Mouse (Mus musculus) neural tube, embryonic 12.5 days (tissue): Measurements from ENCODE around the gene Olfr150. TPM values are rescaled to one million over a fixed set of nuclear protein-coding genes. Genes with fewer than 3 reads are reported as not detected.
"Not testable (repeated sequence)": the region's sequence is repeated elsewhere in the genome, so short reads cannot be mapped to it uniquely, and the experiment has no call there.

ENCODE experiments used
- ATAC-seq: fragments of 200-750 bp; cut with Nextera tagmentation; 2 replicates; pipeline ENCODE4 v1.8.0; 2017; ENCODE audit warnings: low read depth, mild to moderate bottlenecking, moderate TSS enrichment, moderate library complexity; ENCODE audit not compliant: low FRiP score
- H3K27ac ChIP-seq: fragments of 300-500 bp; sonication (generic); 2 replicates; pipeline ENCODE4 v1.5.1; 2016
- H3K27me3 ChIP-seq: fragments of 300-500 bp; sonication (generic); replicated peaks from 2 replicates; pipeline ENCODE4 v1.6.1; 2016; ENCODE audit warnings: mild to moderate bottlenecking
- H3K36me3 ChIP-seq: fragments of 300-500 bp; sonication (generic); 2 replicates; pipeline ENCODE4 v1.6.1; 2016; ENCODE audit warnings: mild to moderate bottlenecking
- H3K4me1 ChIP-seq: fragments of 300-500 bp; sonication (generic); 2 replicates; pipeline ENCODE4 v1.6.1; 2016
- H3K4me2 ChIP-seq: fragments of 300-500 bp; sonication (generic); replicated peaks from 2 replicates; pipeline ENCODE4 v1.6.1; 2016; ENCODE audit warnings: mild to moderate bottlenecking
- H3K4me3 ChIP-seq: fragments of 300-500 bp; sonication (generic); 2 replicates; pipeline ENCODE4 v1.5.1; 2016
- H3K9ac ChIP-seq: fragments of 300-500 bp; sonication (generic); 2 replicates; pipeline ENCODE4 v1.6.1; 2016; ENCODE audit warnings: mild to moderate bottlenecking
- H3K9me3 ChIP-seq: fragments of 300-500 bp; sonication (generic); 2 replicates; pipeline ENCODE4 v1.6.1; 2016; ENCODE audit warnings: mild to moderate bottlenecking
- WGBS: fragments of 180-500 bp; shearing (Covaris S2); methylation state at CpG from one replicate; pipeline ENCODE4 v1.1.7; 2016; 5-methylcytosine and 5-hydroxymethylcytosine counted together
- polyA plus RNA-seq: library from polyadenylated mRNA; unstranded; fragments of >200 nt; fragmentation: Nextera tagmentation; extraction: Ambion mirVana; gene quantifications from 2 replicates; pipeline ENCODE4 v1.2.1, GENCODE M21; 2016

Gene Olfr150
- not detected in 2 replicates for polyA plus RNA-seq

GRCm38 (mm10) chr9:39730678-39731077 lies at the start of gene Olfr150:
Gene Olfr150 (plus strand): TSS chr9:39730978.
- Histone ChIP-seq H3K4me2 (no peak within 1 kb of the TSS), H3K27ac (no peak within 1 kb of the TSS), H3K4me3 (no peak within 1 kb of the TSS), H3K27me3 (no peaks in the 10 kb centered on the region), H3K9ac (no peak within 1 kb of the TSS), H3K4me1 (no peaks in the 10 kb centered on the region), H3K9me3 (no peaks in the 10 kb centered on the region), H3K36me3 (no peaks in the 10 kb centered on the region)
- no peak for ATAC-seq

- H3K27ac ChIP-seq, ATAC-seq, H3K27me3 ChIP-seq, H3K9me3 ChIP-seq, H3K36me3 ChIP-seq, H3K4me3 ChIP-seq, H3K4me2 ChIP-seq, H3K4me1 ChIP-seq, H3K9ac ChIP-seq: not testable (repeated sequence)
- 83% methylated on average over 8 of the region's 8 CpGs for WGBS
Observed at GRCm38 (mm10) chr9:39701123-39701522, 29.7 kb upstream of the Olfr150 start.

GRCm38 (mm10) chr9:39707017-39707416 lies 23.8 kb upstream of the Olfr150 start, which contains the start of gene Olfr149:
Gene Olfr149 (minus strand): TSS chr9:39707117.
- Histone ChIP-seq H3K4me1 (no peaks in the 10 kb centered on the region), H3K36me3 (no peaks in the 10 kb centered on the region), H3K9ac (no peak within 1 kb of the TSS), H3K4me3 (no peak within 1 kb of the TSS), H3K9me3 (no peaks in the 10 kb centered on the region), H3K27ac (no peak within 1 kb of the TSS), H3K4me2 (no peak within 1 kb of the TSS), H3K27me3 (no peaks in the 10 kb centered on the region)
- ATAC-seq, result no peak

GRCm38 (mm10) chr9:39708958-39709357 lies 21.8 kb upstream of the Olfr150 start:
- Histone ChIP-seq H3K4me1 (no peaks in the 10 kb centered on the region), H3K4me2 (no peak overlapping the region), H3K36me3 (no peaks in the 10 kb centered on the region), H3K27ac (no peak overlapping the region), H3K9ac (no peak overlapping the region), H3K4me3 (no peak overlapping the region), H3K27me3 (no peaks in the 10 kb centered on the region), H3K9me3 (no peaks in the 10 kb centered on the region)
- 71% methylated on average over 3 of the region's 3 CpGs for WGBS
- no peak for ATAC-seq

GRCm38 (mm10) chr9:39711053-39711452 lies 19.7 kb upstream of the Olfr150 start, which contains the start of gene Olfr965:
Gene Olfr965 (plus strand): TSS chr9:39711353.
- H3K9ac ChIP-seq, result no peak within 1 kb of the TSS
- no peaks in the 10 kb centered on the region for H3K36me3 ChIP-seq
- H3K4me3 ChIP-seq, result no peak within 1 kb of the TSS
- H3K27me3 ChIP-seq, result no peaks in the 10 kb centered on the region
- H3K4me1 ChIP-seq, result no peaks in the 10 kb centered on the region
- no peak within 1 kb of the TSS for H3K4me2 ChIP-seq
- no peak for ATAC-seq
- H3K27ac ChIP-seq, result no peak within 1 kb of the TSS
- H3K9me3 ChIP-seq, result no peaks in the 10 kb centered on the region

- WGBS, result 98% methylated on average over 1 of the region's 1 CpGs
- no peak overlapping the region for H3K27ac ChIP-seq
- no peak overlapping the region for H3K4me2 ChIP-seq
- ATAC-seq, result no peak
- no peak overlapping the region for H3K4me3 ChIP-seq
- H3K9ac ChIP-seq, result no peak overlapping the region
- no peaks in the 10 kb centered on the region for H3K36me3 ChIP-seq
- H3K4me1 ChIP-seq, result no peaks in the 10 kb centered on the region
- H3K9me3 ChIP-seq, result no peaks in the 10 kb centered on the region
- H3K27me3 ChIP-seq, result no peaks in the 10 kb centered on the region
Observed at GRCm38 (mm10) chr9:39740741-39741140, 10.0 kb downstream of the Olfr150 start.

GRCm38 (mm10) chr9:39745949-39746348 lies 15.2 kb downstream of the Olfr150 start, which contains the start of gene Olfr967:
Gene Olfr967 (plus strand): TSS chr9:39746249.
- Histone ChIP-seq H3K9me3 (no peaks in the 10 kb centered on the region), H3K36me3 (no peaks in the 10 kb centered on the region), H3K9ac (no peak within 1 kb of the TSS), H3K27ac (no peak within 1 kb of the TSS), H3K27me3 (no peaks in the 10 kb centered on the region), H3K4me3 (no peak within 1 kb of the TSS), H3K4me1 (no peaks in the 10 kb centered on the region), H3K4me2 (no peak within 1 kb of the TSS)
- ATAC-seq, result no peak

GRCm38 (mm10) chr9:39746428-39746827 lies 15.7 kb downstream of the Olfr150 start:
- Histone ChIP-seq H3K27me3 (no peaks in the 10 kb centered on the region), H3K9ac (no peak overlapping the region), H3K4me2 (no peak overlapping the region), H3K4me1 (no peaks in the 10 kb centered on the region), H3K36me3 (no peaks in the 10 kb centered on the region), H3K9me3 (no peaks in the 10 kb centered on the region), H3K27ac (no peak overlapping the region), H3K4me3 (no peak overlapping the region)
- 87% methylated on average over 1 of the region's 1 CpGs for WGBS
- ATAC-seq, result no peak

GRCm38 (mm10) chr9:39783153-39783552 lies 52.4 kb downstream of the Olfr150 start, which contains the start of gene Olfr968:
Gene Olfr968 (minus strand): TSS chr9:39783253.
- no peak within 1 kb of the TSS for H3K27ac ChIP-seq
- H3K27me3 ChIP-seq, result no peaks in the 10 kb centered on the region
- no peaks in the 10 kb centered on the region for H3K36me3 ChIP-seq
- no peaks in the 10 kb centered on the region for H3K4me1 ChIP-seq
- 93% methylated on average over 1 of the region's 1 CpGs for WGBS
- H3K9ac ChIP-seq, result no peak within 1 kb of the TSS
- H3K9me3 ChIP-seq, result no peaks in the 10 kb centered on the region
- no peak within 1 kb of the TSS for H3K4me3 ChIP-seq
- no peak within 1 kb of the TSS for H3K4me2 ChIP-seq
- no peak for ATAC-seq

Other genes starting within 250 kb of the Olfr150 start
- not detected in 2 replicates for gene Olfr44, start 237.0 kb upstream of the Olfr150 start, polyA plus RNA-seq
- not detected in 2 replicates for gene Olfr957, start 215.2 kb upstream of the Olfr150 start, polyA plus RNA-seq
- not detected in 2 replicates for gene Olfr958, start 176.9 kb upstream of the Olfr150 start, polyA plus RNA-seq
- gene Olfr959, start 155.4 kb upstream of the Olfr150 start, polyA plus RNA-seq, result not detected in 2 replicates
- 26.1 and 26.5 TPM in 2 replicates for gene AW551984, start 126.6 kb upstream of the Olfr150 start, polyA plus RNA-seq
- not detected in 2 replicates for gene Olfr148, start 120.3 kb upstream of the Olfr150 start, polyA plus RNA-seq
- gene Olfr960, start 109.6 kb upstream of the Olfr150 start, polyA plus RNA-seq, result not detected in 2 replicates
- not detected in 2 replicates for gene Olfr961, start 85.9 kb upstream of the Olfr150 start, polyA plus RNA-seq
- not detected in 2 replicates for gene Olfr963, start 63.8 kb upstream of the Olfr150 start, polyA plus RNA-seq
- gene Olfr149, start 23.9 kb upstream of the Olfr150 start, polyA plus RNA-seq, result not detected in 2 replicates
- gene Olfr965, start 19.6 kb upstream of the Olfr150 start, polyA plus RNA-seq, result not detected in 2 replicates
- gene Olfr967, start 15.3 kb downstream of the Olfr150 start, polyA plus RNA-seq, result not detected in 2 replicates
- not detected in 2 replicates for gene Olfr968, start 52.3 kb downstream of the Olfr150 start, polyA plus RNA-seq
- gene Olfr969, start 60.0 kb downstream of the Olfr150 start, polyA plus RNA-seq, result not detected in 2 replicates
- not detected in 2 replicates for gene Olfr970, start 77.9 kb downstream of the Olfr150 start, polyA plus RNA-seq
- gene Olfr971, start 105.9 kb downstream of the Olfr150 start, polyA plus RNA-seq, result not detected in 2 replicates
- not detected in 2 replicates for gene Olfr972, start 135.4 kb downstream of the Olfr150 start, polyA plus RNA-seq
- gene Olfr229, start 176.4 kb downstream of the Olfr150 start, polyA plus RNA-seq, result not detected in 2 replicates
- not detected in 2 replicates for gene Olfr974, start 206.5 kb downstream of the Olfr150 start, polyA plus RNA-seq
- 0.11 TPM in 1 of 2 replicates, not detected in the other for gene Olfr975, start 221.1 kb downstream of the Olfr150 start, polyA plus RNA-seq
- not detected in 2 replicates for gene Olfr976, start 230.2 kb downstream of the Olfr150 start, polyA plus RNA-seq